Comparison of ENCODE assay signal across 19 mouse cellular contexts in genomic region chr15:100727834-100728233, GRCm38 (mm10). TPM values are rescaled to one million over a fixed set of nuclear protein-coding genes. Genes with fewer than 3 reads are reported as not detected.
DNase-seq lines count a peak whose midpoint lies in the region; ATAC-seq lines count a peak whose summit lies in the region.
"Had no signal": no experiment of that assay in that cellular context is flagged by ENCODE, and none has a peak within 500 bp of the region (broad histone marks: within the 10 kb centered on the region; RNA-seq: fewer than 3 reads in every experiment).

No protein-coding gene starts in this region.

- peaks cover 49% of the 10 kb centered on the region for H3K27me3 ChIP-seq in limb, embryonic 15.5 days
- H3K27me3 ChIP-seq in limb, embryonic 10.5 days (ENCODE audit: low read depth, poor library complexity, severe bottlenecking): peaks cover 61% of the 10 kb centered on the region
- peaks cover 44% of the 10 kb centered on the region for H3K27me3 ChIP-seq in intestine, embryonic 14.5 days (replicated peaks; ENCODE audit: control insufficient read depth, insufficient read depth, low read length)
- peaks cover 24% of the 10 kb centered on the region for H3K27me3 ChIP-seq in stomach, embryonic 14.5 days (ENCODE audit: control insufficient read depth, insufficient read depth, low read length)

- H3K9ac ChIP-seq in limb, embryonic 15.5 days: no peak overlapping the region
- H3K9ac ChIP-seq in intestine, embryonic 14.5 days (ENCODE audit: low read length): no peak overlapping the region
- no peak overlapping the region for H3K9ac ChIP-seq in stomach, embryonic 14.5 days (replicated peaks; ENCODE audit: low read depth, low read length)
- H3K9ac ChIP-seq: embryonic facial prominence, embryonic 12.5 days; forebrain, embryonic 15.5 days had no signal

- no peaks in the 10 kb centered on the region for H3K9me3 ChIP-seq in limb, embryonic 15.5 days
- no peaks in the 10 kb centered on the region for H3K9me3 ChIP-seq in limb, embryonic 10.5 days (replicated peaks)
- no peaks in the 10 kb centered on the region for H3K9me3 ChIP-seq in intestine, embryonic 14.5 days (ENCODE audit: control insufficient read depth, low read length)
- no peaks in the 10 kb centered on the region; the same call in 1 of the 2 replicates for H3K9me3 ChIP-seq in stomach, embryonic 14.5 days (ENCODE audit: control insufficient read depth, low read depth, low read length)
- H3K9me3 ChIP-seq: embryonic facial prominence, embryonic 12.5 days; forebrain, embryonic 15.5 days; midbrain, embryonic 13.5 days had no signal

- peak overlapping the region; percentile 27; the same call in 1 of the 2 replicates for H3K27ac ChIP-seq in limb, embryonic 15.5 days
- H3K27ac ChIP-seq in limb, embryonic 10.5 days: no peak overlapping the region
- no peak overlapping the region for H3K27ac ChIP-seq in intestine, embryonic 14.5 days (ENCODE audit: low read depth)
- H3K27ac ChIP-seq in stomach, embryonic 14.5 days (ENCODE audit: low read length): no peak overlapping the region
- H3K27ac ChIP-seq: embryonic facial prominence, embryonic 12.5 days; forebrain, embryonic 15.5 days; heart, adult 2 months; midbrain, embryonic 13.5 days had no signal

- H3K4me2 ChIP-seq in limb, embryonic 15.5 days: no peak overlapping the region
- H3K4me2 ChIP-seq in intestine, embryonic 14.5 days (ENCODE audit: low read length): no peak overlapping the region
- no peak overlapping the region for H3K4me2 ChIP-seq in stomach, embryonic 14.5 days (replicated peaks; ENCODE audit: low read depth, low read length)
- H3K4me2 ChIP-seq: midbrain, embryonic 13.5 days had no signal

- DNase-seq in limb, embryonic 10.5 days (ENCODE audit: low spot score): no peak
- DNase-seq in intestine, embryonic 14.5 days (ENCODE audit: low spot score): peak; percentile 58
- DNase-seq in gastrocnemius, postnatal 25 days: no peak
- DNase-seq in urinary bladder, postnatal 25 days (ENCODE audit: low spot score): no peak
- DNase-seq in frontal cortex, postnatal 10 days (ENCODE audit: low spot score in 2 of 2): no peak
- DNase-seq: adrenal gland, adult 2 months; cerebellum, adult 11-12 months; heart, adult 2 months; kidney, adult 18-20 months; kidney, postnatal 14 days; liver; lung, adult 18-20 months had no signal

- ATAC-seq in limb, embryonic 15.5 days (ENCODE audit: insufficient number of reproducible peaks, low FRiP score, low TSS enrichment, low read depth): no peak
- ATAC-seq in CD4-positive, CD25-positive, alpha-beta regulatory T cell, adult 4 months: peak; percentile 20
- 0 out of 2 replicates have a peak, but pooled peaks have one; percentile 12 for ATAC-seq in intestine, embryonic 14.5 days (replicated peaks; ENCODE audit: low FRiP score, low TSS enrichment, low read depth)
- 0 out of 2 replicates have a peak, but pooled peaks have one; percentile 42 for ATAC-seq in stomach, embryonic 14.5 days (ENCODE audit: insufficient number of reproducible peaks, insufficient read depth, low FRiP score, low read depth)
- ATAC-seq: forebrain, embryonic 15.5 days; midbrain, embryonic 13.5 days had no signal

- peaks cover 13% of the 10 kb centered on the region for H3K4me1 ChIP-seq in limb, embryonic 15.5 days
- peaks cover 15% of the 10 kb centered on the region for H3K4me1 ChIP-seq in limb, embryonic 10.5 days
- 0 out of 2 replicates have a peak, but pooled peaks cover 11% of the 10 kb centered on the region for H3K4me1 ChIP-seq in intestine, embryonic 14.5 days (replicated peaks; ENCODE audit: control insufficient read depth, insufficient read depth, low read length)
- peaks cover 6% of the 10 kb centered on the region; the same call in 1 of the 2 replicates for H3K4me1 ChIP-seq in stomach, embryonic 14.5 days (ENCODE audit: control insufficient read depth, insufficient read depth, low read length)

- no peaks in the 10 kb centered on the region for H3K36me3 ChIP-seq in limb, embryonic 15.5 days
- no peaks in the 10 kb centered on the region for H3K36me3 ChIP-seq in limb, embryonic 10.5 days
- H3K36me3 ChIP-seq in intestine, embryonic 14.5 days (ENCODE audit: control insufficient read depth, insufficient read depth, low read length): no peaks in the 10 kb centered on the region
- H3K36me3 ChIP-seq in stomach, embryonic 14.5 days (ENCODE audit: control insufficient read depth, insufficient read depth, low read length): no peaks in the 10 kb centered on the region
- H3K36me3 ChIP-seq: embryonic facial prominence, embryonic 12.5 days; forebrain, embryonic 15.5 days; G1E; midbrain, embryonic 13.5 days had no signal

- H3K4me3 ChIP-seq in limb, embryonic 15.5 days: no peak overlapping the region
- H3K4me3 ChIP-seq in limb, embryonic 10.5 days: no peak overlapping the region
- H3K4me3 ChIP-seq in intestine, embryonic 14.5 days (ENCODE audit: low read depth, low read length): no peak overlapping the region
- H3K4me3 ChIP-seq in stomach, embryonic 14.5 days (ENCODE audit: low read depth, low read length): no peak overlapping the region
- H3K4me3 ChIP-seq: embryonic facial prominence, embryonic 12.5 days; forebrain, embryonic 15.5 days; heart, adult 2 months; midbrain, embryonic 13.5 days had no signal

- WGBS in limb, embryonic 15.5 days: 73% methylated on average over 11 of the region's 11 CpGs
- 84% methylated on average over 11 of the region's 11 CpGs for WGBS in limb, embryonic 10.5 days
- 80% methylated on average over 11 of the region's 11 CpGs for WGBS in intestine, embryonic 14.5 days
- WGBS in stomach, embryonic 14.5 days: 71% methylated on average over 11 of the region's 11 CpGs

RNA-seq across cellular contexts. Expression of gene Galnt6, which starts 1.3 kb away (rescaled TPM):
- polyA plus RNA-seq in limb, embryonic 15.5 days (2015; fragmentation: Nextera tagmentation; extraction: Ambion mirVana): 6.3 and 7.3 TPM in 2 replicates
- 0.11 and 0.26 TPM in 2 replicates for polyA plus RNA-seq in limb, embryonic 10.5 days (2016; fragmentation: Nextera tagmentation; extraction: Ambion mirVana)
- 100 to 1,000 TPM in 1 of 2 experiments, 10 to 100 TPM in 1; 63.9 to 105 TPM for polyA plus RNA-seq in CD4-positive, CD25-positive, alpha-beta regulatory T cell, adult 4 months (2017; shearing (Covaris generic))
- polyA plus RNA-seq in intestine, embryonic 14.5 days (2014; fragmentation: Nextera tagmentation; extraction: Ambion mirVana): 1.2 and 1.4 TPM in 2 replicates
- 3.0 and 3.3 TPM in 2 replicates for polyA plus RNA-seq in stomach, embryonic 14.5 days (2014; fragmentation: Nextera tagmentation; extraction: Ambion mirVana)
- under 1 TPM; 0.08 to 0.13 TPM for total RNA-seq in gastrocnemius, postnatal 25 days (2021)
- polyA plus RNA-seq: midbrain, embryonic 13.5 days had no signal

RNA-seq across cellular contexts. Expression of gene Slc4a8, which starts 33.7 kb away (rescaled TPM):
- 3.2 and 3.7 TPM in 2 replicates for polyA plus RNA-seq in limb, embryonic 15.5 days (2015; fragmentation: Nextera tagmentation; extraction: Ambion mirVana)
- 7.1 and 9.7 TPM in 2 replicates for polyA plus RNA-seq in limb, embryonic 10.5 days (2016; fragmentation: Nextera tagmentation; extraction: Ambion mirVana)
- polyA plus RNA-seq in CD4-positive, CD25-positive, alpha-beta regulatory T cell, adult 4 months (2017; shearing (Covaris generic)): 1 to 10 TPM; 5.7 to 7.7 TPM
- 5.4 and 6.4 TPM in 2 replicates for polyA plus RNA-seq in intestine, embryonic 14.5 days (2014; fragmentation: Nextera tagmentation; extraction: Ambion mirVana)
- 5.6 and 5.7 TPM in 2 replicates for polyA plus RNA-seq in stomach, embryonic 14.5 days (2014; fragmentation: Nextera tagmentation; extraction: Ambion mirVana)
- 1 to 10 TPM; 1.6 to 1.7 TPM for total RNA-seq in gastrocnemius, postnatal 25 days (2021)
- polyA plus RNA-seq: G1E had no signal

RNA-seq across cellular contexts. Expression of gene Cela1, which starts 40.1 kb away (rescaled TPM):
- polyA plus RNA-seq in limb, embryonic 15.5 days (2015; fragmentation: Nextera tagmentation; extraction: Ambion mirVana): 4.2 and 6.3 TPM in 2 replicates
- 0.74 and 1.7 TPM in 2 replicates for polyA plus RNA-seq in limb, embryonic 10.5 days (2016; fragmentation: Nextera tagmentation; extraction: Ambion mirVana)
- 10 to 100 TPM in 1 of 2 experiments, 1 to 10 TPM in 1; 5.7 to 10.5 TPM for polyA plus RNA-seq in CD4-positive, CD25-positive, alpha-beta regulatory T cell, adult 4 months (2017; shearing (Covaris generic))
- polyA plus RNA-seq in intestine, embryonic 14.5 days (2014; fragmentation: Nextera tagmentation; extraction: Ambion mirVana): 11.9 and 49.9 TPM in 2 replicates
- 6.2 and 25.7 TPM in 2 replicates for polyA plus RNA-seq in stomach, embryonic 14.5 days (2014; fragmentation: Nextera tagmentation; extraction: Ambion mirVana)
- total RNA-seq in gastrocnemius, postnatal 25 days (2021): not detected

RNA-seq across cellular contexts. Expression of gene Bin2, which starts 58.5 kb away (rescaled TPM):
- 4.8 and 4.9 TPM in 2 replicates for polyA plus RNA-seq in limb, embryonic 15.5 days (2015; fragmentation: Nextera tagmentation; extraction: Ambion mirVana)
- polyA plus RNA-seq in limb, embryonic 10.5 days (2016; fragmentation: Nextera tagmentation; extraction: Ambion mirVana): 2.6 and 3.5 TPM in 2 replicates
- polyA plus RNA-seq in CD4-positive, CD25-positive, alpha-beta regulatory T cell, adult 4 months (2017; shearing (Covaris generic)): 100 to 1,000 TPM; 283 to 390 TPM
- polyA plus RNA-seq in intestine, embryonic 14.5 days (2014; fragmentation: Nextera tagmentation; extraction: Ambion mirVana): 5.7 and 6.4 TPM in 2 replicates
- 3.2 and 6.6 TPM in 2 replicates for polyA plus RNA-seq in stomach, embryonic 14.5 days (2014; fragmentation: Nextera tagmentation; extraction: Ambion mirVana)
- total RNA-seq in gastrocnemius, postnatal 25 days (2021): under 1 TPM in 1 of 2 experiments, not detected in 1; 0.61 TPM
